Mouse (Mus musculus) cortical plate, adult 2 months (tissue): Measurements from ENCODE around the gene Cd47.

Experiments used
- CTCF ChIP-seq: fragments of 200-500 bp; IDR thresholded peaks from 2 replicates; pipeline ENCODE4 v1.5.1; 2011; ENCODE audit warnings: mild to moderate bottlenecking, control low read depth, low read length; ENCODE audit not compliant: insufficient read depth; ENCODE audit errors: extremely low read depth
- POLR2A ChIP-seq: fragments of 200-500 bp; IDR thresholded peaks from 2 replicates; pipeline ENCODE4 v1.6.1; 2011; ENCODE audit warnings: mild to moderate bottlenecking, low read length, control low read depth; ENCODE audit not compliant: insufficient read depth; ENCODE audit errors: extremely low read depth

GRCm38 (mm10) chr16:49877243-49877642 lies 76.9 kb downstream of the Cd47 start:
- TF ChIP-seq CTCF (no peak), POLR2A (no peak)
